Mouse (Mus musculus): ENCODE data around the gene Plcg2. TPM values are rescaled to one million over a fixed set of nuclear protein-coding genes. Genes with fewer than 3 reads are reported as not detected.
A peak's percentile ranks its signal among the peaks of the same experiment; 100 is the strongest.

The Plcg2 gene
- polyA plus RNA-seq, 1 experiment from 2014 or later = 2.2 TPM

GRCm38 (mm10) chr8:117529177-117529576 is 31.1 kb downstream of the Plcg2 start:
- Histone ChIP-seq H3K36me3 (no peaks in the 10 kb centered on the region), H3K27me3 (no peaks in the 10 kb centered on the region), H3K9ac (no peak overlapping the region), H3K4me2 (replicated peaks) (no peak overlapping the region), H3K27ac (no peak overlapping the region), H3K4me1 (no peaks in the 10 kb centered on the region), H3K4me3 (no peak overlapping the region), H3K9me3 (replicated peaks) (no peaks in the 10 kb centered on the region)
- 74% methylated on average over 5 of the region's 5 CpGs for WGBS
- no peak for ATAC-seq (ENCODE audit: low FRiP score)

- no peak overlapping the region for H3K4me3 ChIP-seq
- 89% methylated on average over 15 of the region's 15 CpGs for WGBS
- H3K27ac ChIP-seq = no peak overlapping the region
- no peak for ATAC-seq (ENCODE audit: low FRiP score)
- no peaks in the 10 kb centered on the region for H3K9me3 ChIP-seq (replicated peaks)
- H3K9ac ChIP-seq = no peak overlapping the region
- H3K4me1 ChIP-seq = no peaks in the 10 kb centered on the region
- H3K4me2 ChIP-seq (replicated peaks) = no peak overlapping the region
- no peaks in the 10 kb centered on the region for H3K27me3 ChIP-seq
- no peaks in the 10 kb centered on the region for H3K36me3 ChIP-seq
These were observed 34.4 kb downstream of the Plcg2 start for GRCm38 (mm10) chr8:117532381-117532972.

DNA sequence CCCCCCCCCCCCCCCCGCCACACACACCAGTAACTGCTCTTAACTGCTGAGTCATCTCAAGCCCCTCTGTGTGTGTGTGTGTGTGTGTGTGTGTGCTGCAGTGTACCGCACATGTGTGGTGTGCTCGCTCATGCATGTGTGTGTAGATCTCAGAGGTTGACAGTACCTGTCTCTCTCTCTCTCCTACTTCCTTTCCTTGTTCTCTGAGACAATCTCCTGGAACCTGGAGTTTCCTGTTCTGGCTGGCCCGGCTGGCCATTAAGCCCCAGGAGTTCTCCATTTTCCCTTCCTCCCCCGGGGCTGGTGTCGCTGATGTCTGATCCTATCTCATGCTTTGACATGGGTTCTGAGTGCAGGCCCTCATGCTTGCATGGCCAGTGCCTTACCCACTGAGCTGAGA is 38.8 kb downstream of the Plcg2 start:
- Histone ChIP-seq H3K4me3 (no peak overlapping the region), H3K9ac (no peak overlapping the region), H3K4me2 (replicated peaks) (no peak overlapping the region), H3K27ac (no peak overlapping the region), H3K36me3 (no peaks in the 10 kb centered on the region), H3K27me3 (no peaks in the 10 kb centered on the region), H3K4me1 (no peaks in the 10 kb centered on the region), H3K9me3 (replicated peaks) (no peaks in the 10 kb centered on the region)
- ATAC-seq (ENCODE audit: low FRiP score) = no peak
- WGBS = 67% methylated on average over 5 of the region's 6 CpGs

DNA sequence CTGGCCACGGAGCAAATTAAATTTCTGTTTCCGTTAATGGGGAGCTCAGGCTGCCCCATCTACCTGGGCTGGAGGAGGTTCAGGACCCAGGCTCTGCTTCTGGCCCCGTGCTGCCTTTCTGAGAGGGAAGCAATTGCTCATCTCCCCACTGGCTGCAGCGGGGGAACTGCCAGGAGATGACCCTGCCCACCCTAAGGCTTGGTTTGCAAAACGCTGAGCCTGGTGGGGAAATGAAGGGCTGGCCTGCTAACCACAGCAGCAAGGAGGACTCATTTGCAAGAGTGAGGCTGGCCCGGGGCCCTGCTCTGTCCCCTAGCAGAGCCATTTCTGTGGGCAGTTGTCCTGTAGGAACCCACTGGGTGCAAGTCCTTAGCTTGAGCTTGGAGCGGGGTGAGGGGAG is 39.7 kb downstream of the Plcg2 start:
- Histone ChIP-seq H3K27ac (no peak overlapping the region), H3K4me1 (no peaks in the 10 kb centered on the region), H3K4me3 (no peak overlapping the region), H3K27me3 (no peaks in the 10 kb centered on the region), H3K36me3 (no peaks in the 10 kb centered on the region), H3K4me2 (replicated peaks) (no peak overlapping the region), H3K9ac (no peak overlapping the region), H3K9me3 (replicated peaks) (no peaks in the 10 kb centered on the region)
- WGBS = 70% methylated on average over 7 of the region's 7 CpGs
- no peak for ATAC-seq (ENCODE audit: low FRiP score)

DNA sequence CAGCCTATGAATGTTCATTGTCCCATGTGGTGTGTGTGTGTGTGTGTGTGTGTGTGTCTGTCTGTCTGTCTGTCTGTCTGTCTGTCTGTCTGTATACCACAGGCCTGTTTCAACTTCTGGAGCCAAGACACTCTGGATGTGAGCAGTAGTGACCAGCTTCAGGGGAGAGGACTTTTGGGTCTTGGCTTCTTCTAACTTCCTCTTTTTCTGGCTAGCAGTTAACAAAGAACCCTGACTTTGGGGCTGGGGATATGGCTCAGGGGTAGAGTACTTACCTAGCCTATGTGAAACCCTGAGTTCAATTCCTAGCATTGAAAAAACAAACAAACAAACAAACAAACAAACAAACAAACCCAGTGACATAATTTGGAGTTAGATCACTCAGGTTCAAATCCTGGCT is 44.9 kb downstream of the Plcg2 start:
- Histone ChIP-seq H3K4me1 (no peaks in the 10 kb centered on the region), H3K27ac (no peak overlapping the region), H3K4me2 (replicated peaks) (no peak overlapping the region), H3K27me3 (no peaks in the 10 kb centered on the region), H3K36me3 (no peaks in the 10 kb centered on the region), H3K4me3 (no peak overlapping the region), H3K9me3 (replicated peaks) (no peaks in the 10 kb centered on the region), H3K9ac (no peak overlapping the region)
- ATAC-seq (ENCODE audit: low FRiP score) = no peak

- Histone ChIP-seq H3K9ac (no peak overlapping the region), H3K9me3 (replicated peaks) (no peaks in the 10 kb centered on the region), H3K4me1 (no peaks in the 10 kb centered on the region), H3K27me3 (no peaks in the 10 kb centered on the region), H3K4me3 (no peak overlapping the region), H3K27ac (no peak overlapping the region), H3K4me2 (replicated peaks) (no peak overlapping the region), H3K36me3 (no peaks in the 10 kb centered on the region)
- ATAC-seq (ENCODE audit: low FRiP score) = no peak
- WGBS = 69% methylated on average over 6 of the region's 6 CpGs
These were observed 45.7 kb downstream of the Plcg2 start for GRCm38 (mm10) chr8:117543789-117544188.

GRCm38 (mm10) chr8:117545043-117545442 is 47.0 kb downstream of the Plcg2 start:
- Histone ChIP-seq H3K4me1 (no peaks in the 10 kb centered on the region), H3K27ac (no peak overlapping the region), H3K27me3 (no peaks in the 10 kb centered on the region), H3K9ac (no peak overlapping the region), H3K4me3 (no peak overlapping the region), H3K36me3 (no peaks in the 10 kb centered on the region), H3K9me3 (replicated peaks) (no peaks in the 10 kb centered on the region), H3K4me2 (replicated peaks) (no peak overlapping the region)
- WGBS = 67% methylated on average over 8 of the region's 8 CpGs
- no peak for ATAC-seq (ENCODE audit: low FRiP score)

- no peak for ATAC-seq (ENCODE audit: low FRiP score)
- no peak overlapping the region for H3K27ac ChIP-seq
- WGBS = 89% methylated on average over 5 of the region's 5 CpGs
These were observed 48.3 kb downstream of the Plcg2 start for GRCm38 (mm10) chr8:117546386-117546785.

DNA sequence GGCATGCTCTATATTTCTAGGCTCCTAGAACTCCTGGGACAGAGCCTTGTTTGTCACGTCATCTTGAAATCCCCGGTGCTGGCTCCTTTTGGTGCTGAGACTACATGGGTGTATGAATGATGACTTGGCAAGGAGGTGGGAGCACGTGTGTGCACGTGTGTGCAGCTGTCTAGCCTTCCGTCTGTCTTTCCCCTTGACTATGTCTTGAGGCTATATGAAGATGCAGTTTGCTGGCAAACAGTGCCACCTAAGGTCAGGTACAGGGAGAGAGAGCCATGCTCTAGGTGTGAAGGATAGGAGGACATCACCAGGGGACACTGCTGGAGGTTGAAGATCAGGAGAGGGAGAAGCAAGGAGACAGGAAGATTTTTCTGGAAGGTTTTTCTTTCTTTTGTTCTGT is 49.9 kb downstream of the Plcg2 start:
- H3K9ac ChIP-seq = no peak overlapping the region
- no peak for ATAC-seq (ENCODE audit: low FRiP score)
- H3K36me3 ChIP-seq = no peaks in the 10 kb centered on the region
- H3K9me3 ChIP-seq (replicated peaks) = no peaks in the 10 kb centered on the region
- 86% methylated on average over 5 of the region's 5 CpGs for WGBS
- H3K27ac ChIP-seq = no peak overlapping the region
- H3K4me3 ChIP-seq = no peak overlapping the region
- H3K4me1 ChIP-seq = no peaks in the 10 kb centered on the region
- H3K27me3 ChIP-seq = no peaks in the 10 kb centered on the region
- H3K4me2 ChIP-seq (replicated peaks) = no peak overlapping the region

More at GRCm38 (mm10) chr8:117546386-117546785, 48.3 kb downstream of the Plcg2 start:
- Histone ChIP-seq H3K27me3 (no peaks in the 10 kb centered on the region), H3K4me1 (no peaks in the 10 kb centered on the region), H3K9ac (no peak overlapping the region), H3K36me3 (no peaks in the 10 kb centered on the region), H3K9me3 (replicated peaks) (no peaks in the 10 kb centered on the region), H3K4me2 (replicated peaks) (no peak overlapping the region), H3K4me3 (no peak overlapping the region)

- Histone ChIP-seq H3K4me3 (no peak overlapping the region), H3K9me3 (replicated peaks) (no peaks in the 10 kb centered on the region), H3K36me3 (no peaks in the 10 kb centered on the region), H3K27ac (no peak overlapping the region), H3K4me1 (no peaks in the 10 kb centered on the region), H3K4me2 (replicated peaks) (no peak overlapping the region), H3K9ac (no peak overlapping the region), H3K27me3 (no peaks in the 10 kb centered on the region)
- ATAC-seq (ENCODE audit: low FRiP score) = no peak
- WGBS = 95% methylated on average over 4 of the region's 4 CpGs
These were observed 50.4 kb downstream of the Plcg2 start for GRCm38 (mm10) chr8:117548453-117548852.

GRCm38 (mm10) chr8:117550529-117550928 is 52.4 kb downstream of the Plcg2 start:
- no peak overlapping the region for H3K4me2 ChIP-seq (replicated peaks)
- no peaks in the 10 kb centered on the region for H3K36me3 ChIP-seq
- no peak overlapping the region for H3K9ac ChIP-seq
- no peaks in the 10 kb centered on the region for H3K27me3 ChIP-seq
- no peaks in the 10 kb centered on the region for H3K9me3 ChIP-seq (replicated peaks)
- WGBS = 89% methylated on average over 5 of the region's 5 CpGs
- H3K27ac ChIP-seq = no peak overlapping the region
- no peak overlapping the region for H3K4me3 ChIP-seq
- ATAC-seq (ENCODE audit: low FRiP score) = no peak
- no peaks in the 10 kb centered on the region for H3K4me1 ChIP-seq

GRCm38 (mm10) chr8:117561014-117561413 is 62.9 kb downstream of the Plcg2 start:
- WGBS = 83% methylated on average over 4 of the region's 4 CpGs
- no peak for ATAC-seq (ENCODE audit: low FRiP score)

GRCm38 (mm10) chr8:117561735-117562361 is 63.8 kb downstream of the Plcg2 start:
- Histone ChIP-seq H3K4me1 (peaks cover 6% of the 10 kb centered on the region; the same call in 1 of the 2 replicates), H3K27ac (no peak overlapping the region), H3K36me3 (no peaks in the 10 kb centered on the region), H3K4me2 (replicated peaks) (peak overlapping the region; percentile 35), H3K9ac (no peak overlapping the region), H3K4me3 (peak overlapping the region; percentile 2; the same call in 1 of the 2 replicates), H3K27me3 (peaks cover 15% of the 10 kb centered on the region), H3K9me3 (replicated peaks) (no peaks in the 10 kb centered on the region)
- 18% methylated on average over 17 of the region's 17 CpGs for WGBS
- no peak for ATAC-seq (ENCODE audit: low FRiP score)

More at GRCm38 (mm10) chr8:117561014-117561413, 62.9 kb downstream of the Plcg2 start:
- Histone ChIP-seq H3K9me3 (replicated peaks) (no peaks in the 10 kb centered on the region), H3K4me2 (replicated peaks) (no peak overlapping the region), H3K4me1 (peaks cover 6% of the 10 kb centered on the region; the same call in 1 of the 2 replicates), H3K27me3 (peaks cover 15% of the 10 kb centered on the region), H3K27ac (no peak overlapping the region), H3K4me3 (no peak overlapping the region), H3K9ac (no peak overlapping the region), H3K36me3 (no peaks in the 10 kb centered on the region)
